Mouse (Mus musculus): ENCODE results near the gene Kl. TPM values are rescaled to one million over a fixed set of nuclear protein-coding genes. Genes with fewer than 3 reads are reported as not detected.

Kl gene
- total RNA-seq, 2 experiments from 2014 or later, result 0.38 to 0.43 TPM

DNA sequence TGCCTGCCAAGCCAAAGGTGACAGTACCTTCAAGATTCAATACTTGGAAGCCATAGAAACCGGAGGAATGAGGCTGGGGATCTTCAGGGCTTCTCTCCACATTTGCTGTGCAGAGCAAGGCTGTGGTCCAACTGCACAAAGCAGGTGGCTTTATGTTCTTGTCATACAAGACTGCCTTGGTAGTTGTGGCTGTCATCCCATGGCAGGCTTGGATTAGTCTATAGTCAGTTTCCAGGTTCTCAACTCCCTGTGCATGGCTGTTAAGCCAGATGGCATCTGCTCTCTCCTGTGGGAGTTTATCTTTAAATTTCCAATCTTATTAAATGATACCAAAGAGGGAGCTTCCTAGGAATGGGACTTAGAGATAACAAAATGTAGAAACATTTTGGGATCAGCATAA, 9.2 kb downstream of the Kl start:
- no peak for DNase-seq (ENCODE audit: low spot score)

DNA sequence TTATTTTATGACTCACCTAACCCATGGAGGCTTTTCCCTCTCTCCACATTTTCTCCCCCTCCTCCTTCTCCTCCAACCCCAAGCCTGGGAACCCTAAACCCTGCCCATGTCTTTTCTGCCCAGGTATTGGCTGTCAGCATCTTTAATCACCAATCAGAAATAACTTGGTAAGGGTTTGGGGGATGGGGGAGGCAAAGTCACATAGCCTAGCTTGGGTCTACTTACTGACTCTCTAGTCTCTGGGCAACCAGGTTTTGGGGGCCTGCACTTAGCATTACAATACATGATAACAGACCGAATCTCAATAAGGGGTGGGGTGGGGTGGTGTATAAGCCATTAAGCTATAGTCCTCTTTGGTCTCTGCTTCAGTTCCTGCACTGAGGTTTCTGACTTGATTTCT, 10.3 kb downstream of the Kl start:
- no peak for DNase-seq (ENCODE audit: low spot score)

DNA sequence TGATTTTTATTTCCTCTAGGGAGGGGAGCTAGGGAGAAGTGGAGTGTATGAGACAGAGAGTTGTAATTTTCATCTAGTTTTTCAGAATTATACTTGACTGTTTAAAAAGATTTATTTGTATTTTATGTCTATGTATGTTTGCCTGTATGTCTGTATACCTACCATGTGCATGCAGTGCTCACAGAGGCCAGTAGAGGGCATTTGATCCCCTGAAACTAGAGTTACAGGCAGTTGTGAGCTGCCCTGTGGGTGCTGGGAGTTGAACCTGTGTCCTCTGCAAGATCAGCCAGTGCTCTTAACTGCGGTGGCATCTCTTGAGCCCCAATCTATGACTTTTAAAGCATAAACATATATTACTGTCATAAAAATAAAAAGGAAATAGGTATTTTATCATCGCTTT, 15.5 kb downstream of the Kl start:
- DNase-seq (ENCODE audit: low spot score), result no peak

DNA sequence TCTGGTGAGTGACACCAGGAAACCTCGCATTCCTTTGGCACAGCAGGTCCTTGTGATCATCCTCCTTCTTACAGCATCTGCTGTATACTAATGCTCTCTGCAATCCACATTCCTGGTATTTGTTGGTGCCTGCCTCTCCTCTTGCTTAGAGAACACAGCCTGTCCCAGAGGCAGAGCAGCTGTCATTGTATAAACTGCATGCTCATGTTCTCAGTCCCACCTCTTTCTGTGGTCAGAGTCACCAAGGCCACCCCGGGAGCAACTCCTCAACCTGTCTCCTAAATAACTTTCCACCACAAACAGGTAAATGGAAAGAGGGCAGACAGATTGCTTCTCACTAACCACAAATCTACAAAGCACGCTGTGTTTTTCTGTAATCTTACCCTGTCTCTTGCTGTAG, 18.1 kb downstream of the Kl start:
- no peak for DNase-seq (ENCODE audit: low spot score)

DNA sequence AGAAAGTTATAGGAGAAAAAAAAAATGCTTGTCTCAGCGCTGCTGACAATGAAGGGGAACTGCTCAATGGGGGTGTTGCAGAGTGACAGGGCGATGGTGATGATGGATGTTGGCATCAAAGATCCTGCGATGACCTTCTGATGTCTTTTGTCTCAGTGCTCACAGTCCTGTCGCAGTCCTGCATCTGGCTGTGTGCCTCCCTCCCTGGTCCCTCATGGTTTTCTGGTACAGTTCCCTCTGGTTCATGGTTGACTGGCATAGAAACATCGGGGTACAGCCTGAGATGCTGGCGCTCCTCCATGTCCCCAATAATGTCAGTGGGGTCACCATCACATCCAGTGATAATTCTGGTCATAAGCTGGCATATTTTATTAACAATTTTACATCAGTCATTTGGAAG, 18.7 kb downstream of the Kl start:
- DNase-seq (ENCODE audit: low spot score), result no peak

DNA sequence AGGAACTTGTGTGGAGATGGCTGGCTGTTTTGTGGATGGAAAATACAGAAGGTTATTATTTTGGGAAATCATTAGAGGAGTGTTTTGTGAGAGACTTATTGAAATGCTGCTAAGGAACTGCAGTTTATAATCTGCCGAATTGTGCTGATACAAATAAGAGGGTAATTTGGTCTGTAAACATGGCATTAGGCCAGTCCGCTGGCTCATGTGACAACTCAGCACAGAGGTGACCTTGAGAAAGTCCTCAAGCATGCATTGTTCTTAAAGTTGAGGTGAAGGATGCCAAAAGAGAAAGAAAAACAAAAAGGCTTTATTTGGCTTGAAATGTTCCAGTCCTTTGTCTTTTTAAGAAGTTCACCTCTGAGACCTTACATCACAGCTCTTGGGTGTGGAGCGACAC, 21.8 kb downstream of the Kl start:
- DNase-seq (ENCODE audit: low spot score), result no peak

DNA sequence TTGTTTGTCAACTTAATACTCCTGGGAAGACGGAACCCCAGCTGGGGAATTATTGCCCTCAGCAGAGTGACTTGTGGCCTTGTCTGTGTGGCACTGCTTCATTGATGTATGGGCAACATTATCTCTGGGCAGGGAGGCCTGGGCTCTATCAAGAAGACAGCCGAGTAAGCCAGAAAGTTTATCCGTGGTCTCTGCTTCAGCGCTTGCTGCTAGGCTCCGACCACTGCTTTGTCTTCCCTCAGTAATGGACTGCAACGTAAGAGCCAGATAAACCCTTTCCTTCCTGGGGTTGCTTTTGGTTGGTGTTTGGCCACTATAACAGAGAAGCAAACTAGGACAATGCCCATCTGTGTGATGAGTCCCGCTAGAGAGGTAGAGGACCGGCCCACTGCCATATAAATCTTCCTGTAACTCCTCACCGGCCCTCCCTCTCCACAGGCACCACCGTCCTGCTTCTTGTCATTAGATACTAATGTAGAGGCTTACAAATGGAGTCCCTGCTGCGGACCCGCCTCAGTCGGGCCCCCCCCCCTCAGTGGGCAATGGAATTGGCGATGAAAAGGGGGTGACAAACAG, 25.1 kb downstream of the Kl start:
- no peak for DNase-seq (ENCODE audit: low spot score)

DNA sequence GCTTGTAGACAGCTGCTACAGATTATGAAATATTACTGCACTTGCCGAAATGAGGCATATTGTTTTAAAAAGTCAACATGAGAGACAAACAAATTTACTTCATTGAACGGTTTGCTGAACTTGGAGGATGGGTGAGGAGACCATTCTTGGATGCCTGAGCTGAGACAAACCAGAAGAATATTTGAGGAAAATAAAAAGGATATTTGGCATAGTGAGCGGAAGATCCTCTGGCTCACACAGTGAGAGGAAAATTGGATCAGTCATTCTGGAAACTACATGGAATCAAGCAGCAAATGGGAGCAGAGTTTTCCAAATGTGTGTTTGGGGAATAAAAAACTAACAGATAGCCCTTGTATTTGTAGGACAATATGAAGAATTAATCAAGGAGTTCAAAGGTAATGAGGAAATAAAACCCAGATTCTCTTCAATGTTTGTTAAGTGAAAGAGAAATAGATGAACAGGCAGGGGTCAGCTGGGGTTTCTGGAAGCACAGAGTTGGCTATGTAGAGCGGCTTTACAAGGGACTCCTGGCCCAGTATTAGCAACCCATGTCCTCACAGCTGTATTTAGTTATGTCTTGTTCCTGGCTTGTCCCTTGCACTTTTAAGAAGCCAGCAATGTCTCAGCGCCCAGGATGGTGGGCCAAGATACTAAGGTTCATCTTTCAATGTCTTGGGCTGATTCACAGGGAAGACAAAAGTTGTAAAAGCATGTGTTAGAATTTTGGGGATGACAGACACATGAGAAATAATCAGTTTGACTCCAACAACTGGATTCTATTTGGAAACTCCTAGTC, 27.1 kb downstream of the Kl start:
- DNase-seq (ENCODE audit: low spot score), result peak; percentile 66

DNA sequence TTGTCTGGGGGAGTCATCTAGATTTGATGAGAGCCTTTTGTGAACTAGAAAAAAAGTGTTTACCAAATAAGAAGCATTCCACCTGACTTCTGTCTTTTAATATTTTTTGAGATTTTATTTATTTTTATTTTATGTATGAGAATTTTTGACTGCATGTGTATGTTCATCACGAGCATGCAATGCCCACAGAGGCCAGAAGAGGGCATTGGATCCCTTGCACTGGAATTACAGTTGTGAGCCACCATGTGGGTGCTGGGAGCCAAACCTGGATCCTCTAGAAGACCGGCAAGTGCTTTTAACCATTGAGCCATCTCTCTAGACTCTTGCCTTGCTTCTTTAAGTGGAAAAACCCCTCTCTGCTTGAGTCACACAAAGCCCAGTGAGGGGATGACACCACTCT, 29.7 kb downstream of the Kl start:
- DNase-seq (ENCODE audit: low spot score), result no peak

DNA sequence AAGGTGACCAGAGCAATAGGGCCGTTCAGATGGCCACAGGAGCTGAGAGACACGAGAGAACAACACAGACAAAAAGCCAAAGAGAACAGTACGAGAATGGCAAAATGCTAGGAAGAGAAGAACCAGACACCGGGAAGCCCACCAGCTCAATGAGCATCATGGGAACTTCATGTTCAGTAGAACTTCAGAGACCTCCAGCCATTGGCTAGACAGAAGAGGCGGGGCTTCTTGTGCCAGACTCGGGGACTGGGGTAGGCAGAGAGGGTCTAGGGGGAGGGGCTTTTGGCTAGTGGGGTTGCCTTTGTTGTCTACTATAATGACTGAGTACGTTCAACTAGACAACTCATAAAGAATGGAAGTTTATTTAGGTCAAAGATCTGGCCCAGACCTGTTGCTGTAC, 41.7 kb downstream of the Kl start:
- DNase-seq (ENCODE audit: low spot score), result no peak

DNA sequence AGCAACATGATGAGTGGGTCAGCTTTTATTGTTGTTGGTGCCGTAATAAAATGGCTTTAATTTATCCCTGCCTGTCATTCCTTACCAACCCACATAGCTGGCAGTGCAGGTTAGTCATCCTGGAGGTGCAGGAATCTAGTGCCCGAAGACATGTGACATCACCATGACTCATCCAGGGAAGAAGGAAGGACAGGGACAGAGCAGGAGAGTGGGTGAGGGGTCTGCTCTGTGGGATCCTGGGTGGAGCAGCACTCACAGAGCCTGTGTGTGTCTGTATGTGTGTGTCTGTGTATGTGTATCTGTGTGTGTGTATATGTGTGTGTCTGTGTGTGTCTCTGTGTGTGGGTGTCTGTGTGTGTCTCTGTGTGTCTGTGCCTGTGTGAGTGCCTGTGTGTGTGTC, 44.2 kb downstream of the Kl start:
- DNase-seq (ENCODE audit: low spot score), result no peak

DNA sequence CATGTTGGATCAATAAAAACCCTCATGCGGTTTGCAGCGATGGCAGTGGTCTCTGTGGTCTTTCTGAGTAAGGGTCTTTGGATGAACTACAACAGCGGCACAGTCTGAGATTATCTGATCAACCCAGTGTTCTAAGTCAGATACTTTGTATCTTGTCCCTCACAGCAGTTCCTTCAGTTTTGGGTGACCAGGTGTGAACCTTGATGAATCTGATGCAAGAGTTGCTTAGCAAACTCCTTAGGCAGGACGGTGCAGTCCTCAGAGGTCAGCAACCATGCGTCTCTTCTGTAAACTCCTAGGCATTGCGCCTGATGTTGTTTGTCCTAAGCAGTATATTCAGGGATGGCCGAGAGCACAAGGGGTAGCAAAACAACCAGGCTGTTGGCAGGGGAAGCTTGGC, 48.7 kb downstream of the Kl start:
- DNase-seq (ENCODE audit: low spot score), result no peak

DNA sequence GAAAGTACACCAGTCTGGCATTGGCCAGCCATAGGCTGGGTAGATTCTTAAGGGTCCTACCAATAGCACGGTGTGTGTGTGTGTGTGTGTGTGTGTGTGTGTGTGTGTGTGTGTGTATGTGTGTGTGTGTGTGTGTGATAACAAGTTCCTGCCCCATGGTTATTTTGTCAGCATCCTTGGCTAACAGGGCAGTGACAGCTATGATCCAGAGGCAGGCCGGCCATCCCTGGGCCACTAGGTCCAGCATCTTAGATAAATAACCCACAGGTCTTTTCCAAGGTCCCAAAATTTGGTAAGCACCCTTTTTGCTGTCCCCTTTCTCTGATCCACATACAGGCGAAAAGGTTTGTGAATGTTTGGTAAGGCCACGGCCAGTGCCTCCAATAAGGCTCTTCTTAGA, 49.6 kb downstream of the Kl start:
- DNase-seq (ENCODE audit: low spot score), result no peak

DNA sequence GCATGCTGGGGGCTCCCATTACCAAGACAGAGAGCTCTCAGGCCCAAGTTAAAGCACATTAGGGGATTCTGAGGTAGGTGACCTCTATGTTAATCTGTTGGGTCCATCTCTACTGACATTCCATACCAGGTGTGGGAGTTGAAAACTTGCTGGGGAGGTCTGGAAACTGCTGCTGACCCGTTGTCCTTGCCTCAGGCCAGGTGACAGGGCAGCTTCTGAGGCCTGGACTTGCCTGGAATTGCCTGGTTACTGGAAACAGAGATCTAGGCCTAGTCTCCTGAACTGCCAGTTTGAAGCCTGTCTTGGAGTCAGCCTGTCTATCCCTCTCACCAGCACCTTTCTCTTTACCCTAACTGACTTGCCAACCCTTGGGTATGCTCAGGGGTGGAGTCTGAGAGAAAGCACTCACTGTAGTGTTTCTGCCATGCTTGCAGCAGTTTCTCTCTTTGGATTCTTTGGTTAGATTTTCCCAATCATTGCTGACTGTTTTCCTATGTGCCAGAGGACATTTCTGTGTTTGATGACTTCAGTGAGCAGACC, 51.9 kb downstream of the Kl start:
- DNase-seq (ENCODE audit: low spot score), result no peak

DNA sequence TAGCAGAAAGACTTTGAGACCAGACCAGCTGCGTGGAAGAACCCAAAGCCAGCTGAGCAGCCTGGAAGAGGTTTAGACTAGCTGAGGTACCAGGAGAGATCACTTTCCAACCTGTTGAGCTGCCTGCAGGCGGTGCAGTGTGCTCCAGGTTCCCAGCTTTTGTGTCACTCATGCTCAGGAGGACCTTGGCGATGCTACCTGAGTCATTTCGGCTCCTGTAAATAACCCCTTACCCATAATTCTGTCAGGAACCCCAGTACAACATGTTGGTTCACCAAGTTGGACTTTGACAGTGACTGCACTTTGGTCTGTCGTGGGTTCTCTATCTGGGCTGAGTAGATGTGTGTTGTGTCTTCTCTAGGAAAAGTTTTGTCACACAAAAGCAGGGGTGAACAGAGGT, 66.0 kb downstream of the Kl start:
- DNase-seq (ENCODE audit: low spot score), result no peak

DNA sequence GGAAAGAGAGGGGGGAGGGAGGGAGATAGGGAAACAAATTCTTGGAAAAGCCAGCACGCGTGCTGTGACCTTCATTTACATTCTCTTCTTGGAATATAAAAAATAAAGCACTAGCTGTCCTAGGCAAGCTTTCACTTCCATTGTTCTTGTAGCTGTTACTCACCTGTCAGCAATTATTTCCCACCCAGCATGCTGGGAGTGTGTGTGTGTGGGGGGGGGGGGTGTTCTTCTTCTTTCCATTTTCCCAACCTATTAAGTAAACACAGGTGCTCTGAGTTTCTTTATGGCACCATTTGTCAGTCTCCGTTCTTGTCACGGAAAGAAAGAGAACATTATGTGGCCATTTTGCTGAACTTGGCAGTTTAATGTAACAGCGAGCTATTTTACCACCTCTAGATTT, 66.6 kb downstream of the Kl start:
- DNase-seq (ENCODE audit: low spot score), result no peak

DNA sequence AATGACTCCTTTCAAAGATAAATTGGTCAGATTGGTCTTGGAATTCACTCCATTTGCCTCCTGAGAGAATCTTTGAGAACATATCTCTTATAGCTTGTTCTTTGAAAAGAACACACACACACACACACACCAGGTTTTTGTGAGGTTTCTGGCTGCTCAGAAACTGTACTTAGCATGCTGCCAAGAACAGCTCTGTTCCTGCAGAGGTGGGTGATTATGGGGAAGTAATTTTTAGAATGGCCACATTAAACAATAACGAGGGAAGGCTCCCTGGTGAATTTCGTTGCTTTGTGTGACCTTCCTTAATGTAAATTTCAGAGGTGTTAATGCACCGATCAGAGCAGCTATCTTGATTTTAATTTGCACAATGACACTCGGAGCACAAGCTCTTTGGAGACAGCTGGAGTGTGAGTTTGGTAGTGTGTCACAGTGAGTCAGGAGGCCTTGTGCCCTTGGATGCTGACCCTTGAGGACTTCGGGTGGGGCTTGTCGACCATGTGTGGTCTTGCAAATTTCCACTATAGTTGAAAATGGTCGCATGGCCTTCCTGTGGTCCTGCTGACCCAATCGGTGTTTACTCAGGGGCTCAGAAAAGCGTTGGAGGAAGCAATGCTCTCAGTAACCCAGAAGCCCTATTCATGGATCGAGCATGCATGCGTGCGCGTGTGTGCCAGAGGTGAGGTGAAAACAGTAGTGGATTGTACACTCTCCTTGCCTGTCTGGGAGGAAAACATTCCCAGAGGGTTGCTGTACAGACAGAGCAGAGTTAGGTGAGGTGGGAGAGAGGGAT, 67.8 kb downstream of the Kl start:
- no peak for DNase-seq (ENCODE audit: low spot score)

DNA sequence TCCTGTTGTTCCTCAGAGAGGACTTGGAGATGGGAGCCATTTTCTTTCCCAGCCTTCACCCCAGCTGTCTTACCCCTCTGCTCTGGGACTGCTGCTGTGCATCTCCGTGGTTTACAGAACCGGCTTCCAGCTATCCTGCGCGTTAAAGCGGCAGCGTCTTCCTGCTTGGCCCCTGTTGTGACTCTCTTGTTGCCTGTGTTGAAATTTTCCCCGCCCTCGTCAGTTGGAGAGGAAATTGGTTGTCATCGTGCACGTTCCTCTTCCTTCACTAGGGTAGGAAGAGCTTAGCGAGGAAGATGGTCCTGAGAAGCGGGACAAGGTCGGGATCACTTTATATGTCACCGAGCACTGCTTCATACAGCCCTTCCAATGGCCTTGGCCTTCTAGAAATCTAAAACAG, 68.4 kb downstream of the Kl start:
- no peak for DNase-seq (ENCODE audit: low spot score)

DNA sequence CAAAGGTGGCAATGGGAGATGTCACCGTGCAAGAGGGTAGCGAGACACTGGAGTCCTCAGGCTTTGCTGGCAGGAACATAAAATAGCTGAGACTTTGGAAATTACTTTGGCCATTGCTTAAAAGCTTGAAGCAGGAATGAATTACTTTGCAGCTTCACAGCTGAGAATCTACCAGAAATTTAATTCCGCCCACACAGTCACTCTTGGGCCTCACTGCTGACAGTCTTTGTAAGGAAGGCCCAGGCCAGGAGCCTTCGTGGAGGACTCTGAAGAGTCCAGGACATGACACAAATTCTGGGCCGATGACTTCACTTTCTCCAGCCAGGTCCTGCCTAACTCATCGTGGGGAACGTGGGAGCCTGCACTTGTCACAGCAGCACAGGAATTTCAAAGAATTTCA, 69.6 kb downstream of the Kl start:
- peak; percentile 13 for DNase-seq (ENCODE audit: low spot score)

DNA sequence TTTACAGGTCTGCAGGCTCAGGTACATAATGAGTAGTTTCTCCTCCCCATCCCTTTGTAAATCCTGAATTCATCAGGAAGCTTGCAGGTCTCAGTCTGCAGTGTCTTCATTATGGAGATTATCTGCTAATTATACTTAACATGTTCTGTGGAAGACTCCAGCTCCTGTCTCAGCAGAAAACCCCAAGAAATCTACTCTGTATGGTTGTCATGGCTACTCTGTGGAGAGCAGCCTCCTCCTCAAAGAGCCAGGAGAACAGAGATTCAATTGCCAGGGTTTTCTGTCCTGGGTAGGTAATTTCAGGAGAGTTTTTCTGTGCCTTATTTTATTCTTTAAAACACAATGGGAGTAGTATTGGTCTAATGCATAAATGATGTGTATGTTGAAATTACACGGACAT, 70.5 kb downstream of the Kl start:
- no peak for DNase-seq (ENCODE audit: low spot score)

DNA sequence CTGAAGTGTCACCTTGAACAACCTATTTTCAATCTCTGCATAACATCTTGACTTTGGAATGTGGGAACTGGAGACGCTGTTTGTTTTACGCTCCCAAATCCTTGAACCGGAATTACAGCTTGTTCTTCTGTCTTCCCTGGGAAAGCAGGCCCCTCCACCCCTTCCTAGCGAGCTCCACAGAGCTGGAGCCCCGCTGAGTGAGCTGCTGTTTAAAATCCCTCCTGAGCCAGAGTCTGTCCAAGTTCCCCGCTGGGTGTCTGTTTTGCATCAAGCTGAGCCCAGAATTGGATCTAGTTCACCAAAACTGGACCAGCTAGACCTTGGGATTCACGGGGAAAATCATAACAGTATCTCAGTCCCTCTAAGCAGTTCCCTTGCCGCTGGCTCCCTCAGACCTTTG, 71.1 kb downstream of the Kl start:
- DNase-seq (ENCODE audit: low spot score), result peak; percentile 24

DNA sequence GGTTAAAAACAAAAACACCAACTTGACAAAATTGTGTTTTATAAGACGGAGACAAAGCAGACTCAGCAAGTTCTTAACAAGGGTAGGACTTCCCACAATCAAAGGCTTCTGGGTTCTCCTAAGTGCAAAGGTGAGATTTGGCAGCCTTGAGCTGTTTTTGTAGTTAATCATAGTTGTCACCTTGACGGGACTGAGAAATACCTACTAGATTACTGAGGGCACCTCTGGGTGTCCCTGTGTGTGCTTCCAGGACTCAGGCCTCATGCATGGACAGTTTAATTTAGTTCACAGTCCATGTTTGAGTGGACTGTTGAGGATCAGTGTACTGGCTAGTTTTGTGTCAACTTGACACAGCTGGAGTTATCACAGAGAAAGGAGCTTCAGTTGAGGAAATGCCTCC, 72.1 kb downstream of the Kl start:
- DNase-seq (ENCODE audit: low spot score), result no peak

DNA sequence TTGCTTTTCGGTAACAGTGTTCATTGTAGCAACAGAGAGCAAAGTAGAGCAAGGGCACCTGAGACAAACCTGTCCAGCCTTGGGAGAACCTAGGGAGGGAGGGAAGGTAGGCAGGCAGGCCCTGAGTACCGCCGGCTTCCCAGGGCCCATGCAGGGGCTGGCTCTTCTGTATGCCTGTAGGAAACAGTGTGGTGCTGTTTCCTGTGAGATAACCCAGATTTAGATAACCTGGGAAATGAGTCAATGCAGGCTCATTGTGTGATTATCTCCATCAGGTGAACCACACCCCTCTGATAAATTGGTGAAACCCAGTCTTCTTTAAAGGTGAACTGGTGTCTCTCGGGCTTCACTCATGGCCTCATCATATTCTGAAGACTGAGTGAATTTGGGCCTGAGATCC, 73.7 kb downstream of the Kl start:
- DNase-seq (ENCODE audit: low spot score), result no peak
